Mouse (Mus musculus) lung, postnatal 10 days (tissue): ENCODE data around the gene Eps8l2.
A peak's percentile ranks its signal among the peaks of the same experiment; 100 is the strongest.

Experiments used
- DNase-seq: peaks from one replicate; pipeline ENCODE4 v3.0.0; 2021

Eps8l2 gene

DNA sequence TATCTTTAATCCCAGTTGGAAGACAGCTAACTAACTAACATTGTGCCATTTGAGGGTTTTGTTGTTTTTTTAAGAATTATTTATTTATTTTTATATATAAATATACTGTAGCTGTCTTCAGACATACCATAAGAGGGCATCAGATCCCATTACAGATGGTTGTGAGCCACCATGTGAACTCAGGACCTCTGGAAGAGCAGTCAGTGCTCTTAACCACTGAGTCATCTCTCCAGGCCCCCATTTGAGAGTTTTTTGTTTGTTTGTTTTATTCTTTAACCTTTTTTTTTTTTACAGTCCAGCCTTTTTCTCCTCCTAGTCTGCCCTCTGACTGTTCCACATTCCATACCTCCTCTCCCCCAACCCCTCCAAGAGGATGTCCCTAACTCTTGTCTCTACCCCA, 8.0 kb upstream of the Eps8l2 start:
- no peak for DNase-seq

- DNase-seq = no peak
Observed at GRCm38 (mm10) chr7:141331990-141332389, 6.7 kb upstream of the Eps8l2 start.

- no peak for DNase-seq
Observed at GRCm38 (mm10) chr7:141335044-141335579, 3.6 kb upstream of the Eps8l2 start.

GRCm38 (mm10) chr7:141335682-141336081, 3.0 kb upstream of the Eps8l2 start:
- no peak for DNase-seq

DNA sequence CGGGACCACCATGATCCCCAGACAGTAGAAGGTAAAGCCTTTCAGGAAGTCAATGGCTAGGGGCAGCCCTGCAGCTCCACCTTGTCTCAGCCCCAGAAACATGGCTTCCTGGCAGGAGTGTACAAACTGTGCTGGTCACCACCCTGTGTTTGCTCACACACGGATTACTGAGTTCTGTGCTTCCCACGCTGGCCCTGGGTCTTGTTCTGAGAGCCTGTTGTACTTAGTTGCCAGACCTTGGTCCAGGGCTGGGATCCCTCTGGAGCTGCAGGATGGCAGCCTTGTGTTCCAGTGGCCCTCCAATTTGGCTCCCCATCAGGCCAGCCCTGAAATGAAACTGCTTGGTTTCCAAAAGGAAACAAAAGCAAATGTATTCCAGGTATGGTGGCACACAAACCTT, 2.4 kb upstream of the Eps8l2 start:
- DNase-seq = no peak

DNA sequence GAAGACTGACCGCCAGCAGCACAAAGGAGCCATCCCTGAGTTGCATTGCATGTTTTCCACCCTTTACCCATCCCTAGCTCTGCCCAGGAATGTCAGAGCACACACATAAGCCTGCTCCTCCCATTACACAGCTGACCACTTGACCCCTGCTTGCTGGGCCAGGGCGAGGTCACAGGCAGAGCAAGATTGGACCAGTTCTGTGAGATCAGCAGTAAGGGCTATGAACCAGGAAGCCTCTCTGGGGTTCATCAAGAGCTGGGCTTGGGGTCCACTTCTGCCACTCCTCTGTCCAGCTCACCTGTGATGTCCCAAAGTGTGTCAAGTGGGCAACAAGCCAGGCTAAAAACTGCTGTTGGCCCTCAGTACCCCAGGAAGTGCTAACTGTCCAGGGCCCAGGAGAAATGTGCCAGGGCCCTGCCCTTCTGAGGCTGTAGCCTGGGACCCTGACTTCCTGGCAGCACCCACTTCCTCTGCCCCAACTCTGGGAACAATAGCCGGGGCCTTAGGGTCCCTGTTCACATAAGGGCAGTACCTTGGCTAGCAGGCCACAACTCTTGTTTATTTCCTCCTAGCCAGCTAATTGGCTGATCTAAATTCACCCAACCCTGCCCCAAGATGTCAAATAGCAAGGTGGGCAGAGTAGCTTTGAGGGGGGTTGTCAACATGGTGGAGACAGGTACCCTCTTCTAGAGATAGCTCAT, 814 bp upstream of the Eps8l2 start:
- peak; percentile 44 for DNase-seq

GRCm38 (mm10) chr7:141339215-141339920, 688 bp downstream of the Eps8l2 start:
- no peak for DNase-seq

GRCm38 (mm10) chr7:141340023-141340422, 1.3 kb downstream of the Eps8l2 start:
- no peak for DNase-seq

DNA sequence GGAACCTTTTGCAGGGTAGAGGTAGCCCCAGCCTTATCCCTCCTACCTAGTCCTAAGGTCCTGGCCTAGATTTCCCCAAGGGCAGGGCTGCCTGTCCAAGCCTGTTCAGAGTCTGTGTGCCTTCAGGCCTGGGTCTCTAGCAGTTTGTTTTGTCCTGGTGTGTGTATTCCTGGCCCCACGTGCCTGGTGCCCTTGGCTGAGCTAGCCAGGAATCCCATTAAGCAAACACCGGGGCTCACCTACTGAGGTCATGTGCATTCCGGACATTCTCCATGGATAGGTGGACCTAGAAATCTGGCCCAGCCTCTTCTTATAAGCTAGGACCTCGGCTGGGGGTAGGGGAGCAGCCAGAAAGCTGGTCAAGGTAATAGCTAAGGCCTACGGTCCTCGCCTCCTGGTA, 1.8 kb downstream of the Eps8l2 start:
- DNase-seq = peak; percentile 53

DNA sequence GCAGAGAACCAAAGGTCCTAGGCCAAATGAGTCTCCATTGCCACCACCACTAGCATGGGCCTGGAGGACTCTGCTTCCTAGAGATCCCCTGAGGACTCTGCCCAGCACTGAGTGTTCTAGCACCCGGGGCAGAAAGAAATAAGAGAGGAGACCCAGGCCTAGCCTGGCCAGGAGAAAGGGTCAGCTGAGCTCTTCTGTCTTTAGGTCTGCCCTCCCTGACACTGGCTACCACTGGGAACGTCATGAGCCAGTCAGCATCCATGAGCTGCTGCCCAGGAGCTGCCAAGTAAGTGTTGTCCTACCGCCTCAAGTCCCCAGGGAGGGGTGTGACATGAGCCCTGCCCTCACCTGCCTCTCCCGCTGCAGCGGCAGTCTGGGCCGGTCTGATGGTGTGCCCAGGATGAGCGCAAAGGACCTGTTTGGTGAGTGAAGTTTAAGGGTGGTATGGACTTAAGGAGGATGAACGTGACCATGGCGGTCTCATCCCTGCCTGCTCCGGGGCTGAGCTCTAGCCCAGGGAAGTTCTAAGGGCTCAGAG, 3.1 kb downstream of the Eps8l2 start:
- no peak for DNase-seq

GRCm38 (mm10) chr7:141343230-141343629, 4.5 kb downstream of the Eps8l2 start:
- no peak for DNase-seq

DNA sequence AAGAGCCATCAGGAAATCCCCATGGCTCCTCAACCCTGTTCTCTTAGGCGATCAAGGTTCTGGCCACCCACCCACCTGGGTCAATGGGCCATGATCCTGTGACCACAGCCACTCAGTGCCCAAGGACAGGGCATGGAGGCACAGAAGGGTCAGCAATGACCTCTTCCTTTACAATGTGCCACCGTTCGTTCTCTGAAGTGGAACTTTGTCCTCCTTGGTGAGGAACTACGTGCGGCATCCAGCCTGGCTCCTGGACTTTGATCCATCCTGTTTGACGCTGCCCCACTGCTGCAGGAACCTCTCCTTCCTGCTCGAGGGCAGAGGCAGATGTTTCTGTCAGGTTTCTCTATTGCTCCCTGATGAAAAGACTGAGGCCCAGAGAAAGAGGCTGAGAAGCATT, 5.0 kb downstream of the Eps8l2 start:
- no peak for DNase-seq

DNA sequence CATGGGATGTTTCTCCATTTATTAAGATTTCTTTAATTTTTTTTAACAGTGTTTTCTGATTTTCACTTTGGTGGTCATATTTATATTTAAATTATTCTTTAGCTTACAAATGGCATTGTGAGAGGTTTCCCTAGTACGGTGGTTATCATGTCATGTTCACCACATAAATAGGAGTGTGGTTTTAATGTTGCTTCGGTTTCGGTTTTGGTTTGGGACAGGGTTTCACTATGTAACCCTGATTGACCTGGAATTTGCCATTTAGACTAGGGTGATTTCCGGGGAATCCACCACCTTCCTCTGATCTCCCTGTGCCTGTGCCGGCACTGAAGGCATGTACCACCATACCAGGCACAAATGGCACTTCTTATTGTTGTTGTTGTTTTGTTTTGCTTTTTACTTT, 6.1 kb downstream of the Eps8l2 start:
- no peak for DNase-seq

- DNase-seq = no peak
Observed at GRCm38 (mm10) chr7:141351061-141351460, 12.4 kb downstream of the Eps8l2 start.

GRCm38 (mm10) chr7:141355051-141355450, 16.4 kb downstream of the Eps8l2 start:
- DNase-seq = no peak

DNA sequence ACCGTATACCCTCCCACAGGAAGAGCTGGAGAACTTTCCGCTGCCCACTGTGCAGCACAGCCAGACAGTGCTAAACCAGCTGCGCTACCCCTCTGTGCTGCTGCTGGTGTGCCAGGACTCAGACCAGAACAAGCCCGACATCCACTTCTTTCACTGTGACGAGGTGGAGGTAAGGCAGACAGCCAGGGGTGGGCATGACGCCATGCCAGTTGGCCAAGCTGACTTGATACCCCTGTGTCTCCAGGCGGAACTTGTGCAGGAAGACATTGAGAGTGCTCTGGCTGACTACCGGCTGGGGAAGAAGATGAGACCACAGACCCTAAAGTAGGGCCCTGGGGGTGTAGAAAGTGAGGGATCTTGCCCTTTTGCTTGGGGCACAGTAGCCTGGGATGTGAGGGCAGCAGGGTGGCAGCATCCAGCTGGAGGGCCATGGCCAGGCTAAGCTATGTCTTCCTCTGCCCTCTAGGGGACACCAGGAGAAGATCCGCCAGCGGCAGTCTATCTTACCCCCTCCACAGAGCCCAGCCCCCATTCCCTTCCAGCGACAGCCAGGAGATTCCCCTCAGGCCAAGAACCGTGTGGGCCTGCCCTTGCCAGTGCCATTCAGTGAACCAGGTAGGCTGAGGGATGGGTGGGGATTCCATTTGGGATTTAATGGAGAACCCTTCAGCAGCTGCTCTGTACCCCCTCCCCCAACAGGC, 17.1 kb downstream of the Eps8l2 start:
- peak; percentile 49 for DNase-seq

DNA sequence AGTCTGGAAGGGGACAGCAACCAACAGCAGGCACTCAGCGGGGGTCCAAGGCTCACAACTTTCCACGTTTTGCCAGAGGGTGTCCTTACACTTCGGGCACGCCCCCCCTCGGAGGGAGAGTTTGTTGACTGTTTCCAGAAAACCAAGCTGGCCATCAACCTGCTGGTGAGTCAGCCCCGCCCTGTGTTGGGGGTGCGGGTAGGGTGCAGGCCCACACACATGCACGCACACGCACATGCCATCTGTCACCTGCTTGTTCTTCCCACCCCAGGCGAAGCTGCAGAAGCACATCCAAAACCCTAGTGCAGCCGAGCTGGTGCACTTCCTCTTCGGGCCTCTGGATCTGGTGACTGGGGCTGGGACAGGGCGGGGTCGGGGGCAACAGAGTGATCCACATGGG, 18.3 kb downstream of the Eps8l2 start:
- no peak for DNase-seq

DNA sequence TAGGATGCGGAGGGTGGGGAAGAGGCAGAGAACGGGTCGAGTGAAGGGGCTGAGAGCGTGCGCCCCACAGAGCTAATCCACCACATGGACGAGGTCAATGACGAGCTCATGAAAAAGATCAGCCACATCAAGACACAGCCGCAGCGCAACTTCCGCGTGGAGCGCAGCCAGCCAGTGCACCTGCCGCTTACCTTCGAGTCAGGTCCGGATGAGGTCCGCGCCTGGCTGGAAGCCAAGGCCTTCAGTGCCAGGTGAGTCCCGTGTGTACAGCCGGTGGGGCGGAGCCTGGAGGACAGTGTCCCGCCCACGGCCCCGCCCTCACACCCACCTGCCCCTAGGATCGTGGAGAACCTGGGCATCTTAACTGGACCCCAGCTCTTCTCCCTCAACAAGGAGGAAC, 22.8 kb downstream of the Eps8l2 start:
- peak; percentile 65 for DNase-seq

GRCm38 (mm10) chr7:141363106-141363751, 24.5 kb downstream of the Eps8l2 start:
- peak; percentile 83 for DNase-seq

DNA sequence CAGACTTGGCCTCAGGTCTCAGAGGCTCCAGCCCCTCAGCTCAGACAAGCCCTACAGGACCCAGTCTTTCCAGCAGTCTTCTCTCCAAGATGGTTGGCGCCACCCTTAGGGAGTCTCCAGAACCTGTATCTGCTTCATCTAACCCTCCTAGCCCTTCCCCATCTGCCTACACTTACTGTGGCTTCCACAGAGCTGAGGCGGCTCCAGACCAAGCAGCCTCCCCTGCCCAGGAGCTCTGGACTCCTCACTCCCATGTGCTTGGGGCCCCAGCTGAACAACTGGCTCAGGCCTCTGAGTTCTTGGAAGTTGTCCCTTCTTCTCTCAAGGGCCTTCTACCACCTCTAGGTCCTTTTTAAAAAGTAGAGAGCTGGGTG, 25.1 kb downstream of the Eps8l2 start:
- DNase-seq = no peak

DNA sequence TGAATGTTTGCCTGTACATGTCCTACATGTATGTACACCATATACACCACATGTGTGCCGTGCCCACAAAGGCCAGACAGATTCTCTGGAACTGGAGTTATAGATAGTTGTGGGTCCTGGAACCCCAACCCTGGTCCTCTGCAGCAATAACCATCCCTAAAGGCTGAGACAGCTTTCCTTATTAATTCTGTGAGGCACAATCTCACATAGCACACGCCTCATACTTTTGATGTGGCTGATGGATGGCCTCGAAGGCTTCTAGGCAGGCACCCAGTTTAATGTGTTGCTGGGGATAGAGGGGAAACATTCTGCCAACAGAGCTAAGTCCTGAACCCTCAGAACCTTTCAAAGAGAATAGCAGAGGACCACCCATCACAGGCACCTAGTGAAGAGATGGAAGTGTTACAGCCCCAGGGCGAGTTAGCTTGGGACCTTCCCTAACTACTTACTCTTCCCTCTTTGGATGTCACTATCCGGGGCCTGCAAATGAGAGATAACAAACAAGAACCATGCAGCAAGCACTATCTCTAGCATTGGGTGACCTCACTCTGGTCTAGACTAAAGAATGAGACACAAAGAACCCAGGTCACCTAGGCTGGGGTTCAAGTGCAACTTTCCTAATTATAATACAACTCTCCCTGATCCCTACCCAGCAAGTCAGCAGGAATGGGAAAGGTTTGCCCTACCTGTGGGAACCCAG, 25.8 kb downstream of the Eps8l2 start:
- DNase-seq = no peak

DNA sequence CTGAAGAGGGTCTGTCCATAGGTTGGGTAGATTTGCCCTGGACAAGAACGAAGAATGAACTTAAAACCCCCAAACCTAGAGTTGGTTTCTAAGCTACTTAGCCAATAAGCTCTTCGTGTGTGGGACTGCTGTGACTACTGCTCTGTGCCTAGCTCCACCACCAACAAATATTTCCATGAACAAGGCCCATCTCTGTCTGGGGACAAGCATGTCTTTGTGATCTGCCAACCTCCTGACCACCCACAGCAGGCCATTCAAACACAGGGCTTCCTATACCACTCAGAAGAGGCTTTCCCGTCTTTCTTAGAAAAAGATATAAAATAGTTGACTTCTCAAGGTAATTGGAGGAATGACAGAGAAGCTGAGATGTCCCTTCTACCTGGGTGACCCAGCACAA, 26.4 kb downstream of the Eps8l2 start:
- no peak for DNase-seq
